Mouse (Mus musculus) megakaryocyte, embryonic 14.5 days (primary cell): ENCODE data around the gene Filip1l.

Experiments
- FLI1 ChIP-seq: IDR thresholded peaks from 2 replicates; pipeline ENCODE4 v1.6.1; 2012; ENCODE audit warnings: low read length, inconsistent platforms, mixed read lengths
- GATA1 ChIP-seq: IDR thresholded peaks from 3 replicates; pipeline ENCODE4 v1.6.1; 2012; ENCODE audit warnings: mixed read lengths, low read length, inconsistent platforms, borderline replicate concordance

- TF ChIP-seq GATA1 (no peak), FLI1 (no peak)
These were observed 67.0 kb downstream of the Filip1l start for GRCm38 (mm10) chr16:57419881-57420280.
